Mouse (Mus musculus) intestine, embryonic 16.5 days (tissue): ENCODE results near the gene Grid1. TPM values are rescaled to one million over a fixed set of nuclear protein-coding genes. Genes with fewer than 3 reads are reported as not detected.

Experiments
- ATAC-seq: fragments of 200-750 bp; cut with Nextera tagmentation; 2 replicates; pipeline ENCODE4 v1.8.0; 2017; ENCODE audit warnings: moderate TSS enrichment, moderate library complexity
- H3K27ac ChIP-seq: fragments of 300-500 bp; sonication (generic); 2 replicates; pipeline ENCODE4 v1.5.1; 2014; ENCODE audit warnings: mild to moderate bottlenecking, low read length
- H3K27me3 ChIP-seq: fragments of 300-500 bp; sonication (generic); replicated peaks from 2 replicates; pipeline ENCODE4 v1.6.1; 2014; ENCODE audit warnings: low read length, control low read depth, mixed read lengths; ENCODE audit not compliant: control insufficient read depth, insufficient read depth
- H3K36me3 ChIP-seq: fragments of 300-500 bp; sonication (generic); 2 replicates; pipeline ENCODE4 v1.6.1; 2014; ENCODE audit warnings: low read length, control low read depth; ENCODE audit not compliant: control insufficient read depth, insufficient read depth
- H3K4me1 ChIP-seq: fragments of 300-500 bp; sonication (generic); 2 replicates; pipeline ENCODE4 v1.6.1; 2014; ENCODE audit warnings: low read length, control low read depth, mixed read lengths; ENCODE audit not compliant: control insufficient read depth, insufficient read depth
- H3K4me2 ChIP-seq: fragments of 300-500 bp; sonication (generic); 2 replicates; pipeline ENCODE4 v1.6.1; 2014; ENCODE audit warnings: low read depth, low read length, control low read depth
- H3K4me3 ChIP-seq: fragments of 300-500 bp; sonication (generic); 2 replicates; pipeline ENCODE4 v1.5.1; 2014; ENCODE audit warnings: mild to moderate bottlenecking, low read length
- H3K9ac ChIP-seq: fragments of 300-500 bp; sonication (generic); 2 replicates; pipeline ENCODE4 v1.6.1; 2014; ENCODE audit warnings: low read depth, low read length
- H3K9me3 ChIP-seq: fragments of 300-500 bp; sonication (generic); 2 replicates; pipeline ENCODE4 v1.6.1; 2016; ENCODE audit warnings: low read length, control low read depth; ENCODE audit not compliant: control insufficient read depth
- WGBS: fragments of 180-500 bp; shearing (Covaris S2); extraction: QIAGEN DNeasy Blood & Tissue Kit; methylation state at CpG from one replicate; pipeline ENCODE4 v1.1.7; 2014; 5-methylcytosine and 5-hydroxymethylcytosine counted together
- polyA plus RNA-seq: library from polyadenylated mRNA; unstranded; fragments of >200 nt; fragmentation: Nextera tagmentation; extraction: Ambion mirVana; gene quantifications from 2 replicates; pipeline ENCODE4 v1.2.1, GENCODE M21; 2015

The Grid1 gene
- polyA plus RNA-seq, 1 experiment from 2014 or later: 0.15 TPM

DNA sequence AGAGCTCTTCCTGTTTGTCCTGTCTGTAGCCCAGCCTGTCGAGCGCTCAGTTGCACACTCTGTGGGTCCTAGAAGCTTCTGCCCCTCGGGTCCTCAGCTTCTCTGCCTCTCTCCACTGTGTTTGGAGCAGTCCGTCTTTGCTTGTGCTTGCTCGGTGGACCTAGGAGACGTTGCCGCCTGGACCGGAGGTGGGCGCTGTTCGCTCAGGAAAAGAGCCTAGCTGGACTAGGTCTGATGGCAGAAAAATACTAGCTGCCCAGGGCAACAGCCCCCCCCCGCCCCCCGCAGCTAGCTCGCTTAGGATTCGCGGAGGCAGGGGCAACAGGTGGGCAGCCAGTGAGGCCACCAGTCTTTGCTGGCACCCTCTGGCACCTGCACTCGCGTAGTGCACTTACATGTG is 3.2 kb downstream of the Grid1 start:
- Histone ChIP-seq H3K4me2 (peak overlapping the region; percentile 39), H3K4me1 (peaks cover 15% of the 10 kb centered on the region), H3K27me3 (peaks cover 60% of the 10 kb centered on the region), H3K27ac (no peak overlapping the region), H3K9ac (no peak overlapping the region), H3K9me3 (no peaks in the 10 kb centered on the region), H3K36me3 (no peaks in the 10 kb centered on the region), H3K4me3 (peak overlapping the region; percentile 5)
- 4% methylated on average over 17 of the region's 17 CpGs for WGBS
- ATAC-seq: no peak

GRCm38 (mm10) chr14:34824186-34824585 is 4.3 kb downstream of the Grid1 start:
- no peak overlapping the region for H3K4me3 ChIP-seq
- H3K9me3 ChIP-seq: no peaks in the 10 kb centered on the region
- H3K27ac ChIP-seq: no peak overlapping the region
- no peak overlapping the region for H3K9ac ChIP-seq
- peaks cover 50% of the 10 kb centered on the region for H3K27me3 ChIP-seq
- ATAC-seq: no peak
- peaks cover 13% of the 10 kb centered on the region for H3K4me1 ChIP-seq
- 87% methylated on average over 3 of the region's 3 CpGs for WGBS
- no peak overlapping the region for H3K4me2 ChIP-seq
- H3K36me3 ChIP-seq: no peaks in the 10 kb centered on the region

GRCm38 (mm10) chr14:34825902-34826301 is 6.0 kb downstream of the Grid1 start:
- Histone ChIP-seq H3K4me3 (no peak overlapping the region), H3K9me3 (no peaks in the 10 kb centered on the region), H3K27ac (no peak overlapping the region), H3K4me1 (peaks cover 6% of the 10 kb centered on the region; the same call in 1 of the 2 replicates), H3K4me2 (no peak overlapping the region), H3K27me3 (peaks cover 32% of the 10 kb centered on the region), H3K36me3 (no peaks in the 10 kb centered on the region), H3K9ac (no peak overlapping the region)
- no peak for ATAC-seq
- 44% methylated on average over 3 of the region's 3 CpGs for WGBS

DNA sequence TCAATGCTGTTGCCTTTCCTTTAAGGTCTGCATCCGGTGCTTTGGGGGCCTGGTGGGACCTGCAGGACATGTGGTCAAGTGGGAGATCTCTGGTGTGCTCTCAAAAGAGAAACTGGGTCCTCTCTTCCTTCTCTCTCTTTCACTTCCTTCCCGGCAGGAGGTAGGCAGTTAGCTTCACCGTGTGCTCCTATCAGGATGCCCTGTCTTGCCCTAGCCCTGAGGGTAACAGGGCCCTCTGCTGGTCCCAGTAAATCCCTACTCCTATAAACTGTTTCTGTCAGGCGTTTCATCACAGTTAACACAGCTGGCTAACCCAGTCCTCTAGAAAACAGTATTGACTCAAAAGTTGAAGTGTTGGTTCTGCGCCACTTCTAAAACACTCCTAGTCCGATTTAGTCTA is 9.9 kb downstream of the Grid1 start:
- no peak for ATAC-seq

DNA sequence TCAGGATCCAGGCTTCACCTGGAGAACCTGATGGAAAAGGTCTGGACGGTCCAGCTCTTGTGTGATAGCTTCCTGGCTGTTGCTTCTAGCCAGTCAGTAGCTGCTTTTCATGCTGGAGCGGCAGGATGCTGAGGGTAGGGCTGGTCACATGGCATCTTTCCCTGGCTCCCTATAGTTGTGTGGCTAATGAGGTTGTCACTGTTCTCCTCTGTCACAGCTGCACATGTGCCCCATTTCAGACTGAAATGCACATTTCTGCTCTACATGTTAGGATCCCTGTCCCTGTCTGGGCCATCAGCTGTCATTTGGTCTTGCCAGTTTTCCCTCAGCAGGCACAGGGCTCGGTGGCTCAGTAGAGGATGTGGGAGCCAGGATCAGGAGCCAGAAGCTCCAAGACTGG is 17.2 kb downstream of the Grid1 start:
- 83% methylated on average over 3 of the region's 3 CpGs for WGBS
- H3K4me1 ChIP-seq: no peaks in the 10 kb centered on the region

More for the DNA sequence above, 9.9 kb downstream of the Grid1 start:
- 68% methylated on average over 6 of the region's 6 CpGs for WGBS
- no peak overlapping the region for H3K27ac ChIP-seq
- H3K4me1 ChIP-seq: no peaks in the 10 kb centered on the region
- H3K4me3 ChIP-seq: no peak overlapping the region
- no peak overlapping the region for H3K9ac ChIP-seq
- H3K27me3 ChIP-seq: no peaks in the 10 kb centered on the region
- no peaks in the 10 kb centered on the region for H3K9me3 ChIP-seq
- H3K4me2 ChIP-seq: no peak overlapping the region
- H3K36me3 ChIP-seq: no peaks in the 10 kb centered on the region

GRCm38 (mm10) chr14:34838999-34839398 is 19.1 kb downstream of the Grid1 start:
- Histone ChIP-seq H3K27me3 (no peaks in the 10 kb centered on the region), H3K4me1 (no peaks in the 10 kb centered on the region), H3K4me2 (no peak overlapping the region), H3K9me3 (no peaks in the 10 kb centered on the region), H3K36me3 (no peaks in the 10 kb centered on the region), H3K9ac (no peak overlapping the region), H3K27ac (no peak overlapping the region), H3K4me3 (no peak overlapping the region)
- ATAC-seq: no peak
- WGBS: 51% methylated on average over 6 of the region's 6 CpGs

More for the DNA sequence above, 17.2 kb downstream of the Grid1 start:
- no peaks in the 10 kb centered on the region for H3K9me3 ChIP-seq
- no peaks in the 10 kb centered on the region for H3K27me3 ChIP-seq
- no peak for ATAC-seq
- no peak overlapping the region for H3K9ac ChIP-seq
- H3K4me2 ChIP-seq: no peak overlapping the region
- no peak overlapping the region for H3K4me3 ChIP-seq
- H3K36me3 ChIP-seq: no peaks in the 10 kb centered on the region
- H3K27ac ChIP-seq: no peak overlapping the region

GRCm38 (mm10) chr14:34839898-34840297 is 20.0 kb downstream of the Grid1 start:
- H3K4me3 ChIP-seq: no peak overlapping the region
- H3K4me2 ChIP-seq: no peak overlapping the region
- no peaks in the 10 kb centered on the region for H3K9me3 ChIP-seq
- H3K36me3 ChIP-seq: no peaks in the 10 kb centered on the region
- no peak overlapping the region for H3K9ac ChIP-seq
- 87% methylated on average over 4 of the region's 4 CpGs for WGBS
- no peaks in the 10 kb centered on the region for H3K4me1 ChIP-seq
- no peaks in the 10 kb centered on the region for H3K27me3 ChIP-seq
- ATAC-seq: no peak
- H3K27ac ChIP-seq: no peak overlapping the region

DNA sequence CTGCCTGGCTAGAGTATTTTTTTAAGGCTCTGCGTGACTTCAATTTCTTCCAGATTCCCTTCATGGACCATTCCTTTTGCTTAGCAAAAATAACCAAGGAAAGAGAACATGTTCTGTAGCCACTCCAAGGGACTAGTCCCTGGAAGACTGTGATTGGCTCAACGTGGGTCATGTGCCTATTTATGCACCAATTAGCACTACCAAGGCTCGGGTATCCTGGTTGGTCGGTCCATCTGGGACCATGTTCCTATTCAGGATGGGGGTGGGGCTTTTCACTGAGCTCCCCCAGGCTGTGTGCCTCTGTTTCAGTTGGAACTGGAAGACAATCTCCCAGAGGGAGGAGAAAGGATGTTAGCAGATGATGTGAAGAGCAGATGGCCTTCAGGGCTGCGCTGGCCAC is 23.7 kb downstream of the Grid1 start:
- no peak overlapping the region for H3K9ac ChIP-seq
- H3K4me3 ChIP-seq: no peak overlapping the region
- H3K4me2 ChIP-seq: no peak overlapping the region
- WGBS: 71% methylated on average over 5 of the region's 5 CpGs
- no peaks in the 10 kb centered on the region for H3K36me3 ChIP-seq
- ATAC-seq: no peak
- no peaks in the 10 kb centered on the region for H3K9me3 ChIP-seq
- no peak overlapping the region for H3K27ac ChIP-seq
- no peaks in the 10 kb centered on the region for H3K27me3 ChIP-seq
- no peaks in the 10 kb centered on the region for H3K4me1 ChIP-seq

DNA sequence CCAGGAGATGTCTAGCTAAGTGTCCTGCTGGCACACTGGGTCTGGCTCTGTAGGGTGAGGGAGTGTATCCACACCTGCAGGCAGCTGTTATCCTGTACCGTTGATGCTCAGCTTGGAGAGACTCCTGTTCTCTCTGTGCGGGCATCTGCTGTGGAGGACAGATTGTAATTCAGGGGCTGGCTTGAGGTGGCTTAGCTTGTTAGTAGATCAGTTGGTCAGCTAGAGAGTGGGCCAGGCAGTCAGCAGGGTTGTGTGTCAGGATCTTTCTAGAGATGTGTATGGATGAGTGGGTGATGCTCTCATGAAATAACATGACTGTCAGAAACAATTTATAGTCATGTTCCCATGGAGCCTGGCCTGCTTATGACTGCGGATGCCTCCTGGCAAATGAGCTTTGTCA is 24.3 kb downstream of the Grid1 start:
- Histone ChIP-seq H3K9ac (no peak overlapping the region), H3K36me3 (no peaks in the 10 kb centered on the region), H3K4me2 (no peak overlapping the region), H3K4me3 (no peak overlapping the region), H3K27me3 (no peaks in the 10 kb centered on the region), H3K4me1 (no peaks in the 10 kb centered on the region), H3K27ac (no peak overlapping the region), H3K9me3 (no peaks in the 10 kb centered on the region)
- no peak for ATAC-seq
- WGBS: 85% methylated on average over 3 of the region's 3 CpGs

DNA sequence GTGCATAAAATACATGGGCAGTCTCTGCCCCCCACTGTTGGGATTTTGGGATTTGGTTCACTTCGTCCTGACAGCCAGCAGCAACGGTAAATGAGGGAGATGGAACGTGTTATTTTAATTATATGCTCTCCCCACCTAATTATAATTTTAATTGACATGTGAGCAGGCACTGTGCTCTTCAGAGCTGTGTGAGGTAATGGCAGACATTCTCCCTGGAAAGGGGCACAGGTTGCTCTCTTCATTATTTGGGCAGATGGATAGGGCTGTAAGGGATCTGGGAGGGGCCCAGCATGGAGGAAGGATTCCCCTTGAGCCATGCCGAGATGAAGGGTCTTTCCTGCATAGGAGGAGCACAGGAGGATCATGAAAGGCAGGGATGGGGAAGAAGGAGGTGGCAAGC is 26.9 kb downstream of the Grid1 start:
- Histone ChIP-seq H3K4me1 (no peaks in the 10 kb centered on the region), H3K36me3 (no peaks in the 10 kb centered on the region), H3K4me2 (no peak overlapping the region), H3K4me3 (no peak overlapping the region), H3K9me3 (no peaks in the 10 kb centered on the region), H3K9ac (no peak overlapping the region), H3K27ac (no peak overlapping the region), H3K27me3 (no peaks in the 10 kb centered on the region)
- no peak for ATAC-seq
- 68% methylated on average over 4 of the region's 4 CpGs for WGBS
